Mouse (Mus musculus) thymus, adult 2 months (tissue): ENCODE data around the gene Hist1h1e.
"Not testable (repeated sequence)": the region's sequence is repeated elsewhere in the genome, so short reads cannot be mapped to it uniquely, and the experiment has no call there.

ENCODE experiments used
- CTCF ChIP-seq: fragments of 200-500 bp; IDR thresholded peaks from 2 replicates; pipeline ENCODE4 v1.5.1; 2012; ENCODE audit warnings: mild to moderate bottlenecking, control low read depth, low read length, moderate library complexity, borderline replicate concordance; ENCODE audit not compliant: control insufficient read depth, poor library complexity, insufficient read depth; ENCODE audit errors: extremely low read depth
- POLR2A ChIP-seq: fragments of 200-500 bp; IDR thresholded peaks from 2 replicates; pipeline ENCODE4 v1.6.1; 2012; ENCODE audit warnings: mild to moderate bottlenecking, low read length, control low read depth, moderate library complexity; ENCODE audit not compliant: control insufficient read depth, poor library complexity, insufficient read depth; ENCODE audit errors: extremely low read depth

DNA sequence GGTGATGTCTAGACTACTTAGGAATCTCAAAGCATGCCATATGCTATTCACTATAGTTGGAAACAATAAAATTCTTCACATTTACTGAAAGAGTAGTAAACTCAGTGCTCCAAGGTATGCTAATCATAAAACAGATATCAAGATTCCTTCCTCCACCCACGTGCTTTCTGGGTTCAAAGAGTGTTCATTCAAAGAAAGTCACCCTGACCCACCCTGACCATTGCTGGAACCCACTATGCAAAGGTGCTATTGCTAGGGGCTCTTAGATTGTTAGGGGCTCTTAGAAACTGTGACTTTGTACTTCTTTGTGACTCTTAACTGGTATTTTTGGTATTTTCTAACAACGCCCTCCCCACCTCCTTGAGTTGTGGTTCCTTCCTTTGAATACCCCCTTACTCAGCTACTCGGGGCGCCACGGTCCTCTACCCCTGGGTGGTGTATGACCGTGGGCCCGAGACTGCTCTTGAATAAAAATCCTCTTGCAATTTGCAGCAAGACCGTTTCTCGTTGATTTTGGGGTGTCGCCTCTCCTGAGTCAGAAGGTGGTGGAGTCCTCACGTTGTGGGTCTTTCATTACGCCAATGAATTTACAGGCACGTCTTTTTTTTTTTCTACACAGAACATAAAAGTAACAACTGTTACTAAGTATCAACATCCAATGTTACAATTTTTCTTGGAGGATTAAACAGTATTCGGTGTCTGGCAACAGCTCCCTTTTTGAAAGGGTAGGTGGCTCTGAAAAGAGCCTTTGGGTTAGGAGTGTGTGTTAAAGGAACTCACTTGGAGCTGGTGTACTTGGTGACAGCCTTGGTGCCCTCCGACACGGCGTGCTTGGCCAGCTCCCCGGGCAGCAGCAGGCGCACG is 49.1 kb downstream of the Hist1h1e start:
- not testable (repeated sequence) for TF ChIP-seq CTCF, POLR2A
